Mouse (Mus musculus) mature B cell (primary cell): ENCODE measurements around the gene Dock10.

ENCODE experiments used
- in situ Hi-C: fragments of 300-500 bp; cut with MboI; formaldehyde crosslinking; loops from 2 replicates; pipeline ENCODE4 v1.14.3; 2019

Gene Dock10

DNA sequence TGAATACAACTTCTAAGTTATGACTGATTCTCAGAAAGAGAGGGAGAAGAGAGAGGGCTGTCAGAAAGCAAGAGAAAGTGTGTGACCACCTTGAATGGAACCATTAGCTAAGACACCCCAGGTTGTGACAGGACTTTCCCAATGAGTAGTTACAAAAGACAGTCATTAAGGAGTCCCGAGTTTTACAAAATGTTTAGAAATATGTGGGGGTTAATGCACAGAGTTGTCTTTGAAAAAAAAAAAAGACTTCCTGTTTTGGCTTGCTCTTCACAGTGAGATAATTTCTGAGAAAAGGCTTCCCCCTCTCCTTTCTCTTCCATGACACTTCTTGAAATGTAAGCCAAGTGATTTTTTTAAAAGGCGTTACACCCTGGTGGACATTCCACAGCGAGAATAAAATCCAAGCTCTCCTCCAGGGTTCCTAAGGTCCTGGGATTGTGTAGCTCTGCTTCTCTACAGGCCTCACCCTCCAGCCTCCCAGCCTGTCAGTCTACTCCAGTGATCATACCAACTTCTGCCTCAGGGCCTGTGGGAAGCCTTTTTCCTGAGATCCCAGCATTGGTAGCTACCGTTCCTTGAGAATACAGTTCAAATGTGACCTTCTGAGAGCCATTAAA is 144.8 kb downstream of the Dock10 start:
- in situ Hi-C loops: no loop called here

GRCm38 (mm10) chr1:80607546-80607945 is 150.8 kb downstream of the Dock10 start:
- in situ Hi-C loops: no loop called here

GRCm38 (mm10) chr1:80606131-80606754 is 152.1 kb downstream of the Dock10 start:
- in situ Hi-C loops: no loop called here

- in situ Hi-C loops: no loop called here
Observed at GRCm38 (mm10) chr1:80604332-80604731, 154.0 kb downstream of the Dock10 start.

DNA sequence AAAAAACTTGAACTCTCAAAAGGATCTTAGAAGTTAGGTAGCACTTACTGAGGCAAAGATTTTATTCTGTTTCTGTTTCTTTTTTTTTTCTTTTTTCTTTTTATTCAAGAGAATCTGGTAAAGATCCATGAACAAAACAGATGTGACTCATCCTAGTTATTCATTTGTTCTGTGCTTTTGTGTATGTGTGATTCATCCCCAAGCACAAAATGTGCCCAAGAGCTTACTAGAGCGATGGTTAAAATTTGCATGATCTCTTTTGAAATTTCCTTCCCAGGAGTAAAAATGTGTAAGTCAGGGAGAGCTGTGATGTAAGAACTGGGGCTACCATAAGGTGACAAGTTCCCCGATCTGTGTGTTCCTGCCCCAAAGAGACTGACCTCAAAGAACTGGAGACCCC is 155.2 kb downstream of the Dock10 start:
- in situ Hi-C loops: no loop called here

DNA sequence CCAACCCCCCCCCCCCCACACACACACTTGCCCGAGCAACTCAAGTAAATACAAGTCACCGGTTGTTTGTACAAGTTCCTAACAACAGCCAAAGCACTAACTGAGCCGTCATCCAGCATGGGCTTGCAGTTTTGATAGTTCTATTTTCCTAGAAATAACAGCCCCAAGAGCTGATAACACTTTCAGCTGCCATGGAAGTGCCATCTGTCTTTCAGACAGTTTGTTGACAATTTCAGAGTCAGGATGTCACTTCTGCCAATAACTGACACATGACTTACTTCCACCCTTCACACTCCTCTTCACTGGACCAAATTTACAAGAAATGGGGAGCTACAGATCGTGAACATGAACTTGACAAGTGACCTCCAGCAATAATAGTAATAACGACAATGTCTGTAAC is 175.0 kb downstream of the Dock10 start:
- in situ Hi-C loops: no loop called here

GRCm38 (mm10) chr1:80582186-80582585 is 176.1 kb downstream of the Dock10 start:
- in situ Hi-C loops: no loop called here

- in situ Hi-C loops: no loop called here
Observed at GRCm38 (mm10) chr1:80576898-80577297, 181.4 kb downstream of the Dock10 start.

- in situ Hi-C loops: no loop called here
Observed at GRCm38 (mm10) chr1:80556446-80556845, 201.9 kb downstream of the Dock10 start.

DNA sequence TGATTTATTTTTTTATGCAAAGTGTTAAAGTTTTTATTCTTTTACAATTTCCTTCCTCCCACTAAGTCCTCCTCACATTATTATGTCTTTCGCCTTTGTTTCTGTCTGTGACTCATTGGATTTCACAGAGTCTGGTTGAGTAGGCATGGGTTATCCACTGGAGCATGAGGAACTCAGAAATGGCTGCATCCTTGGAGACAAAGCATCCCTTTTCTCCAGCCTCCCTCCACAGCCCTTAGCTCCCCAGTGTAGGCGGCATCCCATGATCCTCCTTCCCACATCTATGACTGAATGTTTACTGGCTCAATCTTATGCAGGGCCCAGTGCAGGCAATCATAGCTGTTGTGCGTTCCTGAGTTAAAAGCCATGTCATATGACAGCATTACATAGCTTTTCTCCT is 216.8 kb downstream of the Dock10 start:
- in situ Hi-C loops: no loop called here

DNA sequence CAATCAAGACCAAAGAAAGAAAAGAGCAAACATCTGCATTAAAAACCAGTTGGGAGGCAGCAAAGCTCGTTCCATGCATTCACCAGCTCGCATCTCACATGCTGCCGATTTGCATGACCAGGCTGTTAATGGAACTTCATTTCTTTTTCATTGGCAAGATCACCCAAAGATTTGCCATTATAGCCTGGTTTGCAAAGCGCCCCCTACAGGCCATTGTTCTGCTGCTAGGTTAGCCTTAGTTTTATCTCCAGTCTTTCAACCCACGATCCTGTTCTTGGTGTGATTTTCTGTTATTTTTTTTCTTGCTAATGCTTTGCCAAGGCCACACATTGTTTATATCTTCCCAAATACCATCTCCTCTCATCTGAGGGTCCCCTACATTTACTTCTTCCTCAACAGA is 236.1 kb downstream of the Dock10 start:
- in situ Hi-C loops: no loop called here

DNA sequence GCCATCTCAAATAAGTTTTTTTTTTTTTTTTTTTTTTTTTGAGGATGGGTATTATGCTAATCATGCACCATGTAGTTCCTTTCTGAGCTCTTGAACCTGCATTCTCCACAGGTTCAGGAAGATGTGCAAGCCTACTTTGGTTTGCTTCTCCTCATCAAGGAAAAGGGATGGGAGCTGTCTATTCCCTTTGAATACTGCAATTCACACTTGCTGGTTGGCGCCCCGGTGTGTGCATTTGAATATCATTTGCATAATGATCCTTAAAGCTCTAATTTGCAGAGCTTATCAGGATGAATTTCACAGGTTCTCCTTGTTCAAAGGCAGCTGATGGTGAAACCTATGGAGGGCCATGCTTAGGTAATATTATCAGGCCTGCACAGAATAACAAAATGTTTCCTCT is 237.9 kb downstream of the Dock10 start:
- in situ Hi-C loops: no loop called here

DNA sequence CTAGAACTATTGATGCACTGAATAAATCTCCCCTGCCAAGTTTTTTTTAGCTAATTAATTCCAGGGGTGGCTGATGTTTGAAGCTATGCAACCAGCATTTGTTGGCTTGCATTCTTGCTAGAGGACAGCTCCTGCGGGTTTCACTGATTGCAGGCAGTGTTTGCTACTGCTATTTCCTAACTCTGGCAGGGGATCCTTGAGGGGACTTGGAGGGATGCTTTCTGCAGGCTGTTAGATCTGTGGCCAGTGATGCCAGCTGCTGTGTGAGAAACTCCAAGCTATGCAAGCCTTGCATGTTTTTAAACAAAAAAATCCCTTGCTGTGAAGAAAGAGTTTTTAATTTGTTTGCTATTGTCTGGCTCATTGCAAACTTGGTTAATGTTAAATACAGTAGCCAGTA is 238.4 kb downstream of the Dock10 start:
- in situ Hi-C loops: loop anchor here (10.0 kb wide), 1 partner anchor 335 kb away; no protein-coding TSS in a partner anchor

GRCm38 (mm10) chr1:80515836-80516235 is 242.5 kb downstream of the Dock10 start:
- in situ Hi-C loops: loop anchor here (10.0 kb wide), 1 partner anchor 331 kb away; no protein-coding TSS in a partner anchor

GRCm38 (mm10) chr1:80512210-80512948 is 245.9 kb downstream of the Dock10 start:
- in situ Hi-C loops: loop anchor here (10.0 kb wide), 1 partner anchor 328 kb away; no protein-coding TSS in a partner anchor

DNA sequence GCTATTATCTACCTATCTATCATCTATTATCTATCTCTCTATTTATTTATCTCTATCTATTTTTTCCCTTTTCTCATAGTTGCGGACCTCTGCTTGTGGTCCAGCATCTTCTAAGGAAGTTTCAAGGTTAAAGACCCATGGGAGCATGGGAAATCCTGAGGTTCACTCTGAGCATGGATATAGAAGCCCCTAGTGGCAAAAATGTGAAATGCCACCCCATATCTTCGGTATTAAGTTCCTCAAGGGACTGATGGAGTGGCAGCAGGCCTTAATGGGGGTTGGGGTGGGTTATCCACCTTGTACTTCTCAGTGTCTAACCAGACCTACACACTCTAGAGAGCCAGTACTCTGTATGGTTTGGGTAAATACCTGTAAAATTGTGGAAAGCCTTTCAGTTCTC is 253.6 kb downstream of the Dock10 start:
- in situ Hi-C loops: no loop called here

DNA sequence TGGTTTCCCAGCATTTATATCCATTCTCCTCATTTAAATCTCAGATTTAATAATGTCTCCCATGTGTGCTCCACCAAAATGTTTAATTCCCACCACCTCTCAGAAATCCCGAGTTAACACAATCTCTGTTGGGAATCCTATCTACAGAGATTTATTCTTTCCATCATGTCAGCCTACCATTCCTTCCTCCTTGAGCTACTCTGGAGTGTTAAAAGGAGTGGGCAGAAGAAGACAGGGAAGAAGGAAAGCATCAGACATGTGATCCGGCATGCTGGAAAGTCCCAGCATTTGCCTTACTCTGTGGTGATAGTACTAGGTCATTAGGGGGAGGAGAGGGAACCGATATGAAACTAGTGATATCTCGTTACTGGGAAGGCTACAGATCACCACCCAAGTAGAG is 254.2 kb downstream of the Dock10 start:
- in situ Hi-C loops: no loop called here

- in situ Hi-C loops: no loop called here
Observed at GRCm38 (mm10) chr1:80502456-80503165, 255.7 kb downstream of the Dock10 start.

DNA sequence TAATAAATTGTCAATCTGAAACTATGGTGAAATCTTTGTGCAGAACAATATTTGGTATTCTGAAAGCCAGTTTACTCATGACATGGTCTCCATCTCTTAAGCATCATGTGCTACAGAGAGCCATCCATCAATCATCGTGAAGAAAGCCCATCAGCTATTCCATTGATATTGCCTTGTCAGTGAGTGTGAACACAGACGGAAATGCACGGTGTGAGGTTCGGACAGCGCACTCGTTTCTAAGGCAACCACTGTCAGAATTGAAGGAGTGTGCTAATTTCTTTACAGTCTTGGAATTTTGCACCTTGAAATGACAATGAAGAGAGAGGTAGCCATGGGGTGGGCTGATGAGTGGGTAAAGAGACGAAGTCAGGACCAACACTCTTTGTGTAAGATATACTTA is 259.1 kb downstream of the Dock10 start:
- in situ Hi-C loops: no loop called here

DNA sequence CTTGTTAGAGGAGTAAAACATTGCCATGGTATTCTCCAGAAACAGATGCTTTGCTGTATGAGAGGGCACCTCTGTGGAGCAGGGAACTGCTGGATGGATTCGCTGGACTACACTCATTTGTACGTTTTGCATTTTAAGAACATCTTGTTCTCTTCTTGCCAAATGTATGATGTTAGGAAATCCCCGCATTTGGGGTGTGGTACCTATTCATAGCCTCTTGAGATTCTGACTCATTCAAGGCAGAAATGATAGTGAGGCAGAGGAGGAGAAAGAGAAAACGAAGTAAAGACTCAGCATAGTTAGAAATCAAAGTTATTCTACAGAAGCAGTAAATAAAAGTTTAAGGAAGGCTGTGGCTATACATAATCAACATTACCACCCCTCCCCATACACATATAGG is 262.0 kb downstream of the Dock10 start:
- in situ Hi-C loops: no loop called here

DNA sequence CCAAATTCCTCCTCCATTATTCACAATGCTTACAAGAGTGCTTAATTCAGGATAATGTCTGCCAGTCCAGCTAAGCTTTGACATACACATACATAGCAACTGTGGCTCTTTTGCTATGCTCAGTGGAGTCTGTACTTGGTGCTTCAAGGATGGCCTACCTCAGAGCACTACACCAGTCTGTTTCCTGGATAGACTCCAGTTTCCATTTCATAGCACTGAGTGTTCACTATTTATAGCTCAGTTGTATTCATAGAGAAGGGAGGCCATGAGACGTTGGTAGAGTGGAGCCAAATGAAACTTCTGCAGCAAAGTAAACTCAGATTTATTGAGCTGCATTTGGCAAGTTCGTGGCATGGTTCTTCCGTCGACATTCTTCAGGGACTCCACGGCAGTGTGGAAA is 274.9 kb downstream of the Dock10 start:
- in situ Hi-C loops: no loop called here

DNA sequence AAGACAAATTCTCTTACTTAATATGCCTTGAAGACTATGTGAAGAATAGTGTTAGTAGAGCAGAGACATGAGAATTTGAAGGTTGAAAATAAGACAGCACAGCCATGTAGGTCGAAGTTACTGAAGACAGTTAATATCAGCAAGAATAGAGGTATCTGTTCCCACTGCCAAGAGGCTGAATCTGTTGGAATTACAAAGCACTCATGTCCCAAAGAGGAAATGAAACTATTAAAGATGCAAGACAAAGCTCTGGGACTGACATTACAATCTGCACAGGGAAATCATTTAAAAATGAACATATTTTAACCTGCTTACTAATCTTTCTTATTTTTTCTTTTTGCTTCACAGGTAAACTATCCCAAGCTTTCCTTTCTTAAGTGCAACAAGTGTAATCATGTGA is 283.4 kb downstream of the Dock10 start:
- in situ Hi-C loops: no loop called here
